In genomic region chr6:115677441-115677840, GRCm38 (mm10) we compare ENCODE assay signal across 7 mouse cellular contexts. TPM values are rescaled to one million over a fixed set of nuclear protein-coding genes. Genes with fewer than 3 reads are reported as not detected.
DNase-seq lines count a peak whose midpoint lies in the region; ATAC-seq lines count a peak whose summit lies in the region.

No protein-coding gene starts in this region.

- H3K36me3 ChIP-seq in lung, embryonic 16.5 days (ENCODE audit: control insufficient read depth, insufficient read depth, low read length): no peaks in the 10 kb centered on the region
- H3K36me3 ChIP-seq in forebrain, embryonic 10.5 days (replicated peaks): no peaks in the 10 kb centered on the region
- H3K36me3 ChIP-seq in limb, embryonic 11.5 days (ENCODE audit: control insufficient read depth, insufficient read depth, low read length): no peaks in the 10 kb centered on the region
- H3K36me3 ChIP-seq in stomach, embryonic 14.5 days (ENCODE audit: control insufficient read depth, insufficient read depth, low read length): no peaks in the 10 kb centered on the region

- no peak for ATAC-seq in lung, embryonic 16.5 days (ENCODE audit: low read depth)
- ATAC-seq in limb, embryonic 11.5 days (ENCODE audit: insufficient number of reproducible peaks, low FRiP score, low TSS enrichment, low read depth): no peak
- ATAC-seq in stomach, embryonic 14.5 days (ENCODE audit: insufficient number of reproducible peaks, insufficient read depth, low FRiP score, low read depth): no peak

- peak overlapping the region; percentile 63 for H3K4me2 ChIP-seq in lung, embryonic 16.5 days (ENCODE audit: low read depth, low read length)
- H3K4me2 ChIP-seq in limb, embryonic 11.5 days (ENCODE audit: low read depth, severe bottlenecking): no peak overlapping the region
- H3K4me2 ChIP-seq in stomach, embryonic 14.5 days (replicated peaks; ENCODE audit: low read depth, low read length): peak overlapping the region; percentile 48

- peaks cover 9% of the 10 kb centered on the region for H3K4me1 ChIP-seq in lung, embryonic 16.5 days (replicated peaks; ENCODE audit: control insufficient read depth, insufficient read depth, low read length)
- H3K4me1 ChIP-seq in forebrain, embryonic 10.5 days: peaks cover 27% of the 10 kb centered on the region
- H3K4me1 ChIP-seq in limb, embryonic 11.5 days (ENCODE audit: control insufficient read depth, insufficient read depth, low read length): peaks cover 4% of the 10 kb centered on the region; the same call in 1 of the 2 replicates
- H3K4me1 ChIP-seq in stomach, embryonic 14.5 days (ENCODE audit: control insufficient read depth, insufficient read depth, low read length): peaks cover 12% of the 10 kb centered on the region

- no peak for DNase-seq in lung, postnatal 4 days
- DNase-seq in forebrain, embryonic 10.5 days (ENCODE audit: extremely low spot score, low spot score): no peak
- no peak for DNase-seq in limb, embryonic 11.5 days (ENCODE audit: low spot score)
- no peak for DNase-seq in urinary bladder, postnatal 10 days (ENCODE audit: low spot score)
- no peak for DNase-seq in adrenal gland, postnatal 14 days

- H3K9ac ChIP-seq in lung, embryonic 16.5 days (ENCODE audit: low read length): no peak overlapping the region; the same call in 1 of the 2 replicates
- H3K9ac ChIP-seq in limb, embryonic 11.5 days (ENCODE audit: low read length): no peak overlapping the region
- H3K9ac ChIP-seq in stomach, embryonic 14.5 days (replicated peaks; ENCODE audit: low read depth, low read length): no peak overlapping the region

- WGBS in lung, embryonic 16.5 days: 82% methylated on average over 7 of the region's 7 CpGs
- 96% methylated on average over 7 of the region's 7 CpGs for WGBS in forebrain, embryonic 10.5 days
- 96% methylated on average over 7 of the region's 7 CpGs for WGBS in limb, embryonic 11.5 days
- 95% methylated on average over 7 of the region's 7 CpGs for WGBS in stomach, embryonic 14.5 days

- H3K27me3 ChIP-seq in lung, embryonic 16.5 days (ENCODE audit: control insufficient read depth, insufficient read depth, low read depth, low read length): no peaks in the 10 kb centered on the region
- H3K27me3 ChIP-seq in forebrain, embryonic 10.5 days (ENCODE audit: poor library complexity, severe bottlenecking): no peaks in the 10 kb centered on the region
- H3K27me3 ChIP-seq in limb, embryonic 11.5 days (ENCODE audit: control insufficient read depth, insufficient read depth, low read length): no peaks in the 10 kb centered on the region
- no peaks in the 10 kb centered on the region for H3K27me3 ChIP-seq in stomach, embryonic 14.5 days (ENCODE audit: control insufficient read depth, insufficient read depth, low read length)

- H3K9me3 ChIP-seq in lung, embryonic 16.5 days (ENCODE audit: control insufficient read depth, low read length): no peaks in the 10 kb centered on the region
- no peaks in the 10 kb centered on the region for H3K9me3 ChIP-seq in forebrain, embryonic 10.5 days
- no peaks in the 10 kb centered on the region for H3K9me3 ChIP-seq in limb, embryonic 11.5 days (ENCODE audit: control insufficient read depth, low read length)
- no peaks in the 10 kb centered on the region for H3K9me3 ChIP-seq in stomach, embryonic 14.5 days (ENCODE audit: control insufficient read depth, low read depth, low read length)

- peak overlapping the region; percentile 99; the same call in 1 of the 2 replicates for H3K27ac ChIP-seq in lung, embryonic 16.5 days (ENCODE audit: low read length)
- H3K27ac ChIP-seq in forebrain, embryonic 10.5 days: peak overlapping the region; percentile 100
- no peak overlapping the region for H3K27ac ChIP-seq in limb, embryonic 11.5 days (replicated peaks; ENCODE audit: low read depth, low read length)
- H3K27ac ChIP-seq in stomach, embryonic 14.5 days (ENCODE audit: low read length): no peak overlapping the region; the same call in 1 of the 2 replicates

- H3K4me3 ChIP-seq in lung, embryonic 16.5 days (ENCODE audit: low read length): peak overlapping the region; percentile 94
- peak overlapping the region; percentile 97 for H3K4me3 ChIP-seq in forebrain, embryonic 10.5 days
- peak overlapping the region; percentile 100 for H3K4me3 ChIP-seq in limb, embryonic 11.5 days (ENCODE audit: low read depth, low read length)
- peak overlapping the region; percentile 99; the same call in 1 of the 2 replicates for H3K4me3 ChIP-seq in stomach, embryonic 14.5 days (ENCODE audit: low read depth, low read length)

RNA-seq across cellular contexts. Expression of gene Raf1, which starts 1.0 kb away (rescaled TPM):
- 80.8 and 86.3 TPM in 2 replicates for polyA plus RNA-seq in lung, embryonic 16.5 days (2015; fragmentation: Nextera tagmentation; extraction: Ambion mirVana)
- polyA plus RNA-seq in forebrain, embryonic 10.5 days (2016; fragmentation: Nextera tagmentation; extraction: Ambion mirVana): 119 and 121 TPM in 2 replicates
- 135 and 141 TPM in 2 replicates for polyA plus RNA-seq in limb, embryonic 11.5 days (2014; fragmentation: Nextera tagmentation; extraction: Ambion mirVana)
- 129 and 131 TPM in 2 replicates for polyA plus RNA-seq in stomach, embryonic 14.5 days (2014; fragmentation: Nextera tagmentation; extraction: Ambion mirVana)
- total RNA-seq in adrenal gland, postnatal 14 days (2021): 97.4 and 101 TPM in 2 replicates

Comparison
In these comparisons a context has a peak if more than half of its experiments do, and no peak if none do; other contexts are left out.
1. H3K27ac ChIP-seq: peak in lung, embryonic 16.5 days (single experiment) and forebrain, embryonic 10.5 days (single experiment); none in limb, embryonic 11.5 days (single experiment) and stomach, embryonic 14.5 days (single experiment).
2. Peak in every context shown above with its lines, with median percentiles within 50 percentile points of each other: H3K4me3 ChIP-seq.